Mouse (Mus musculus): ENCODE data around the gene Dbr1. TPM values are rescaled to one million over a fixed set of nuclear protein-coding genes. Genes with fewer than 3 reads are reported as not detected.
"Not testable (repeated sequence)": the region's sequence is repeated elsewhere in the genome, so short reads cannot be mapped to it uniquely, and the experiment has no call there.

Gene Dbr1
- total and polyA plus RNA-seq, 2 experiments from 2014 or later = 15.7 to 26.2 TPM

GRCm38 (mm10) chr9:99568023-99568346 lies 7.6 kb upstream of the Dbr1 start:
- peak; percentile 25 for TF ChIP-seq CTCF (IDR thresholded peaks at IDR 0.05)
- DNase-seq (ENCODE audit: low spot score) (peak; percentile 64), ATAC-seq (ENCODE audit: low FRiP score) (peak; percentile 62; the same call in 1 of the 2 replicates)
- H3K36me3 ChIP-seq (ENCODE audit: insufficient read depth, low read length) = no peaks in the 10 kb centered on the region
- peak overlapping the region; percentile 88 for H3K4me2 ChIP-seq (ENCODE audit: low read depth, low read length, poor library complexity, severe bottlenecking)
- no peaks in the 10 kb centered on the region for H3K27me3 ChIP-seq (ENCODE audit: insufficient read depth, low read length)
- peaks cover 7% of the 10 kb centered on the region; the same call in 1 of the 2 replicates for H3K4me1 ChIP-seq (ENCODE audit: insufficient read depth, low read length)
- 1% methylated on average over 15 of the region's 15 CpGs for WGBS
- no peaks in the 10 kb centered on the region for H3K9me3 ChIP-seq (ENCODE audit: low read length)
- H3K9ac ChIP-seq (replicated peaks; ENCODE audit: low read length, poor library complexity, severe bottlenecking) = peak overlapping the region; percentile 93
- H3K4me3 ChIP-seq (ENCODE audit: low read depth, low read length) = peak overlapping the region; percentile 97
- peak overlapping the region; percentile 98 for H3K27ac ChIP-seq (ENCODE audit: low read depth, low read length)

- under 1% methylated on average over 67 of the region's 70 CpGs for WGBS
- peak within 1 kb of the TSS; percentile 97 for H3K4me3 ChIP-seq (ENCODE audit: low read depth, low read length)
- no peaks in the 10 kb centered on the region for H3K9me3 ChIP-seq (ENCODE audit: low read length)
- H3K27me3 ChIP-seq (ENCODE audit: insufficient read depth, low read length) = no peaks in the 10 kb centered on the region
- peak within 1 kb of the TSS; percentile 88 for H3K4me2 ChIP-seq (ENCODE audit: low read depth, low read length, poor library complexity, severe bottlenecking)
- H3K9ac ChIP-seq (replicated peaks; ENCODE audit: low read length, poor library complexity, severe bottlenecking) = peak within 1 kb of the TSS; percentile 93
- ATAC-seq (ENCODE audit: low FRiP score) (peak; percentile 94), DNase-seq (ENCODE audit: low spot score) (peak; percentile 91)
- H3K27ac ChIP-seq (ENCODE audit: low read depth, low read length) = peak within 1 kb of the TSS; percentile 98
- TF ChIP-seq CTCF (IDR thresholded peaks at IDR 0.05) = 0 out of 2 replicates have a peak, but pooled peaks have one; percentile 5
- H3K36me3 ChIP-seq (ENCODE audit: insufficient read depth, low read length) = no peaks in the 10 kb centered on the region
- peaks cover 7% of the 10 kb centered on the region; the same call in 1 of the 2 replicates for H3K4me1 ChIP-seq (ENCODE audit: insufficient read depth, low read length)
These were observed 7.1 kb upstream of the Dbr1 start, which contains the start of gene Armc8 for GRCm38 (mm10) chr9:99568347-99569070. Gene Armc8, minus strand, starts transcription at chr9:99568899.

- peak overlapping the region; percentile 88 for H3K4me2 ChIP-seq (ENCODE audit: low read depth, low read length, poor library complexity, severe bottlenecking)
- no peak for DNase-seq (ENCODE audit: low spot score)
- H3K36me3 ChIP-seq (ENCODE audit: insufficient read depth, low read length) = no peaks in the 10 kb centered on the region
- no peaks in the 10 kb centered on the region for H3K9me3 ChIP-seq (ENCODE audit: low read length)
- under 1% methylated on average over 9 of the region's 9 CpGs for WGBS
- TF ChIP-seq CTCF (IDR thresholded peaks at IDR 0.05) = no peak
- peak overlapping the region; percentile 98 for H3K27ac ChIP-seq (ENCODE audit: low read depth, low read length)
- peak overlapping the region; percentile 97 for H3K4me3 ChIP-seq (ENCODE audit: low read depth, low read length)
- H3K9ac ChIP-seq (replicated peaks; ENCODE audit: low read length, poor library complexity, severe bottlenecking) = peak overlapping the region; percentile 93
- no peaks in the 10 kb centered on the region for H3K27me3 ChIP-seq (ENCODE audit: insufficient read depth, low read length)
- H3K4me1 ChIP-seq (ENCODE audit: insufficient read depth, low read length) = peaks cover 7% of the 10 kb centered on the region; the same call in 1 of the 2 replicates
- peak; percentile 42; the same call in 1 of the 2 replicates for ATAC-seq (ENCODE audit: low FRiP score)
These were observed 6.6 kb upstream of the Dbr1 start for GRCm38 (mm10) chr9:99569071-99569397.

GRCm38 (mm10) chr9:99580655-99581054 lies 5.1 kb downstream of the Dbr1 start:
- Histone ChIP-seq H3K27ac (ENCODE audit: low read depth, low read length) (no peak overlapping the region), H3K9ac (replicated peaks; ENCODE audit: low read length, poor library complexity, severe bottlenecking) (no peak overlapping the region), H3K4me3 (ENCODE audit: low read depth, low read length) (no peak overlapping the region), H3K4me2 (ENCODE audit: low read depth, low read length, poor library complexity, severe bottlenecking) (no peak overlapping the region), H3K4me1 (ENCODE audit: insufficient read depth, low read length) (0 out of 2 replicates have a peak, but pooled peaks cover 4% of the 10 kb centered on the region), H3K27me3 (ENCODE audit: insufficient read depth, low read length) (no peaks in the 10 kb centered on the region), H3K36me3 (ENCODE audit: insufficient read depth, low read length) (peaks cover 23% of the 10 kb centered on the region), H3K9me3 (ENCODE audit: low read length) (no peaks in the 10 kb centered on the region)
- DNase-seq (ENCODE audit: low spot score) (peak; percentile 81), ATAC-seq (ENCODE audit: low FRiP score) (0 out of 2 replicates have a peak, but pooled peaks have one; percentile 39)
- 43% methylated on average over 2 of the region's 2 CpGs for WGBS
- TF ChIP-seq CTCF (IDR thresholded peaks at IDR 0.05) = peak; percentile 83

GRCm38 (mm10) chr9:99587505-99588202 lies 12.1 kb downstream of the Dbr1 start:
- Histone ChIP-seq H3K4me2 (ENCODE audit: low read depth, low read length, poor library complexity, severe bottlenecking) (no peak overlapping the region), H3K9ac (replicated peaks; ENCODE audit: low read length, poor library complexity, severe bottlenecking) (no peak overlapping the region), H3K27ac (ENCODE audit: low read depth, low read length) (no peak overlapping the region), H3K27me3 (ENCODE audit: insufficient read depth, low read length) (no peaks in the 10 kb centered on the region), H3K36me3 (ENCODE audit: insufficient read depth, low read length) (peaks cover 17% of the 10 kb centered on the region), H3K4me1 (ENCODE audit: insufficient read depth, low read length) (no peaks in the 10 kb centered on the region), H3K4me3 (ENCODE audit: low read depth, low read length) (no peak overlapping the region), H3K9me3 (ENCODE audit: low read length) (no peaks in the 10 kb centered on the region)
- 27% methylated on average over 8 of the region's 8 CpGs for WGBS
- DNase-seq (ENCODE audit: low spot score) (peak; percentile 43), ATAC-seq (ENCODE audit: low FRiP score) (no peak)
- peak; percentile 79 for TF ChIP-seq CTCF (IDR thresholded peaks at IDR 0.05)

GRCm38 (mm10) chr9:99591144-99591543 lies 15.5 kb downstream of the Dbr1 start:
- Histone ChIP-seq H3K36me3 (ENCODE audit: insufficient read depth, low read length) (no peaks in the 10 kb centered on the region), H3K9ac (replicated peaks; ENCODE audit: low read length, poor library complexity, severe bottlenecking) (no peak overlapping the region), H3K27ac (ENCODE audit: low read depth, low read length) (no peak overlapping the region), H3K27me3 (ENCODE audit: insufficient read depth, low read length) (no peaks in the 10 kb centered on the region), H3K4me2 (ENCODE audit: low read depth, low read length, poor library complexity, severe bottlenecking) (no peak overlapping the region), H3K9me3 (ENCODE audit: low read length) (no peaks in the 10 kb centered on the region), H3K4me1 (ENCODE audit: insufficient read depth, low read length) (no peaks in the 10 kb centered on the region), H3K4me3 (ENCODE audit: low read depth, low read length) (no peak overlapping the region)
- no peak for TF ChIP-seq CTCF (IDR thresholded peaks at IDR 0.05)
- no peak for ATAC-seq (ENCODE audit: low FRiP score)
- WGBS = 84% methylated on average over 8 of the region's 8 CpGs
- DNase-seq (ENCODE audit: low spot score) = no peak

- not testable (repeated sequence) for H3K27me3 ChIP-seq (ENCODE audit: insufficient read depth, low read length); H3K27ac ChIP-seq (ENCODE audit: low read depth, low read length); H3K9ac ChIP-seq (replicated peaks; ENCODE audit: low read length, poor library complexity, severe bottlenecking); H3K4me2 ChIP-seq (ENCODE audit: low read depth, low read length, poor library complexity, severe bottlenecking); H3K4me3 ChIP-seq (ENCODE audit: low read depth, low read length); H3K36me3 ChIP-seq (ENCODE audit: insufficient read depth, low read length); H3K9me3 ChIP-seq (ENCODE audit: low read length); DNase-seq (ENCODE audit: low spot score); H3K4me1 ChIP-seq (ENCODE audit: insufficient read depth, low read length); ATAC-seq (ENCODE audit: low FRiP score)
- 92% methylated on average over 6 of the region's 6 CpGs for WGBS
These were observed 23.5 kb downstream of the Dbr1 start for GRCm38 (mm10) chr9:99599127-99599526.

Measured in midbrain, postnatal 0 days (tissue).